In genomic region chr5:146451592-146452254, GRCm38 (mm10) we compare ENCODE assay signal across 27 mouse cellular contexts. TPM values are rescaled to one million over a fixed set of nuclear protein-coding genes. Genes with fewer than 3 reads are reported as not detected.
DNase-seq lines count a peak whose midpoint lies in the region; ATAC-seq and TF ChIP-seq lines count a peak whose summit lies in the region.
"Had no signal": no experiment of that assay in that cellular context is flagged by ENCODE, and none has a peak within 500 bp of the region (broad histone marks: within the 10 kb centered on the region; RNA-seq: fewer than 3 reads in every experiment).

No protein-coding gene starts in this region.

- no peak overlapping the region; the same call in 1 of the 2 replicates for H3K27ac ChIP-seq in kidney, adult 2 months (ENCODE audit: insufficient read depth, low read depth, low read length)
- no peak overlapping the region for H3K27ac ChIP-seq in kidney, embryonic 16.5 days (ENCODE audit: low read length)
- H3K27ac ChIP-seq in kidney, postnatal 0 days = no peak overlapping the region
- H3K27ac ChIP-seq in forebrain, embryonic 11.5 days (ENCODE audit: low read depth, low read length) = no peak overlapping the region
- H3K27ac ChIP-seq: forebrain, embryonic 12.5 days; heart, embryonic 10.5 days; hindbrain, embryonic 12.5 days had no signal

- no peaks in the 10 kb centered on the region for H3K36me3 ChIP-seq in kidney, adult 2 months (ENCODE audit: control insufficient read depth, insufficient read depth, low read length)
- H3K36me3 ChIP-seq in kidney, embryonic 16.5 days (ENCODE audit: insufficient read depth, low read length) = peaks cover 5% of the 10 kb centered on the region; the same call in 1 of the 2 replicates
- no peaks in the 10 kb centered on the region for H3K36me3 ChIP-seq in kidney, postnatal 0 days (ENCODE audit: insufficient read depth, low read length)
- H3K36me3 ChIP-seq in forebrain, embryonic 11.5 days (ENCODE audit: control insufficient read depth, insufficient read depth, low read length) = no peaks in the 10 kb centered on the region
- H3K36me3 ChIP-seq: heart, embryonic 10.5 days had no signal

- no peak overlapping the region; the same call in 1 of the 2 replicates for H3K4me2 ChIP-seq in kidney, embryonic 16.5 days (replicated peaks; ENCODE audit: low read depth, low read length)
- H3K4me2 ChIP-seq in kidney, postnatal 0 days (ENCODE audit: low read length) = no peak overlapping the region
- no peak overlapping the region for H3K4me2 ChIP-seq in forebrain, embryonic 11.5 days (ENCODE audit: low read depth, low read length, severe bottlenecking)
- H3K4me2 ChIP-seq: forebrain, embryonic 12.5 days; hindbrain, embryonic 12.5 days had no signal

- H3K9me3 ChIP-seq in kidney, embryonic 16.5 days (ENCODE audit: low read length) = no peaks in the 10 kb centered on the region
- no peaks in the 10 kb centered on the region for H3K9me3 ChIP-seq in kidney, postnatal 0 days (replicated peaks; ENCODE audit: low read length)
- H3K9me3 ChIP-seq in forebrain, embryonic 11.5 days (ENCODE audit: control insufficient read depth, low read length) = no peaks in the 10 kb centered on the region
- H3K9me3 ChIP-seq: forebrain, embryonic 12.5 days; heart, embryonic 10.5 days; hindbrain, embryonic 12.5 days had no signal

- peak; percentile 81 for ATAC-seq in kidney, embryonic 16.5 days (ENCODE audit: low FRiP score, low TSS enrichment)
- peak; percentile 68; the same call in 1 of the 2 replicates for ATAC-seq in kidney, postnatal 0 days (replicated peaks; ENCODE audit: low FRiP score, low read depth)
- no peak for ATAC-seq in megakaryocyte, adult 5-6 weeks (ENCODE audit: poor library complexity, severe bottlenecking)
- ATAC-seq in forebrain, embryonic 11.5 days (replicated peaks; ENCODE audit: low FRiP score) = no peak
- ATAC-seq: forebrain, embryonic 16.5 days; hindbrain, embryonic 16.5 days had no signal

- no peak overlapping the region for H3K9ac ChIP-seq in kidney, embryonic 16.5 days (replicated peaks; ENCODE audit: low read length)
- no peak overlapping the region for H3K9ac ChIP-seq in kidney, postnatal 0 days (ENCODE audit: low read depth, low read length)
- H3K9ac ChIP-seq in forebrain, embryonic 11.5 days (ENCODE audit: low read length) = no peak overlapping the region
- H3K9ac ChIP-seq: forebrain, embryonic 12.5 days; hindbrain, embryonic 12.5 days had no signal

- peak; percentile 33 for DNase-seq in kidney, adult 2 months
- DNase-seq in kidney, adult 11 months = no peak
- DNase-seq in kidney, postnatal 14 days = no peak
- DNase-seq in kidney, postnatal 0 days (ENCODE audit: low spot score) = peak; percentile 11
- DNase-seq in forebrain, embryonic 11.5 days (ENCODE audit: low spot score) = no peak
- DNase-seq: adrenal gland, adult 8-10 months; adrenal gland, postnatal 36 days; cerebellum, adult 11-12 months; cerebellum, adult 9-10 months; cerebellum, postnatal 25 days; gastrocnemius, postnatal 10 days; heart, adult 18-20 months; heart, postnatal 10 days; heart, postnatal 4 days had no signal

- TF ChIP-seq POLR2A in kidney, adult 2 months (IDR thresholded peaks at IDR 0.05; ENCODE audit: low read depth, low read length) = no peak

- no peaks in the 10 kb centered on the region for H3K27me3 ChIP-seq in kidney, adult 2 months (replicated peaks; ENCODE audit: control insufficient read depth, insufficient read depth, low read length)
- H3K27me3 ChIP-seq in kidney, embryonic 16.5 days (ENCODE audit: insufficient read depth, low read length) = no peaks in the 10 kb centered on the region
- H3K27me3 ChIP-seq in kidney, postnatal 0 days (ENCODE audit: insufficient read depth, low read length) = no peaks in the 10 kb centered on the region
- H3K27me3 ChIP-seq in forebrain, embryonic 11.5 days (ENCODE audit: control insufficient read depth, insufficient read depth, low read length) = no peaks in the 10 kb centered on the region
- H3K27me3 ChIP-seq: forebrain, embryonic 12.5 days; hindbrain, embryonic 12.5 days had no signal

- no peak overlapping the region for H3K4me3 ChIP-seq in kidney, adult 2 months (ENCODE audit: insufficient read depth, low read depth, low read length)
- H3K4me3 ChIP-seq in kidney, embryonic 16.5 days (ENCODE audit: low read length) = no peak overlapping the region
- no peak overlapping the region for H3K4me3 ChIP-seq in kidney, postnatal 0 days (replicated peaks; ENCODE audit: low read depth, low read length)
- no peak overlapping the region for H3K4me3 ChIP-seq in forebrain, embryonic 11.5 days (ENCODE audit: low read depth, low read length)
- H3K4me3 ChIP-seq: forebrain, embryonic 12.5 days; heart, embryonic 10.5 days; hindbrain, embryonic 12.5 days had no signal

- 33% methylated on average over 11 of the region's 11 CpGs for WGBS in kidney, adult 2 months
- WGBS in kidney, embryonic 16.5 days = 33% methylated on average over 11 of the region's 11 CpGs
- 40% methylated on average over 11 of the region's 11 CpGs for WGBS in kidney, postnatal 0 days
- WGBS in forebrain, embryonic 11.5 days = 83% methylated on average over 11 of the region's 11 CpGs

- no peak for TF ChIP-seq CTCF in kidney, adult 2 months (conservative IDR thresholded peaks at IDR 0.05; ENCODE audit: insufficient read depth, insufficient read length, low read depth, low read length)
- TF ChIP-seq CTCF in kidney, postnatal 0 days (IDR thresholded peaks at IDR 0.05; ENCODE audit: low read depth) = no peak

- H3K4me1 ChIP-seq in kidney, adult 2 months (ENCODE audit: control insufficient read depth, insufficient read depth, low read length) = no peaks in the 10 kb centered on the region
- 0 out of 2 replicates have a peak, but pooled peaks cover 4% of the 10 kb centered on the region for H3K4me1 ChIP-seq in kidney, embryonic 16.5 days (ENCODE audit: insufficient read depth, low read length)
- H3K4me1 ChIP-seq in kidney, postnatal 0 days (replicated peaks; ENCODE audit: insufficient read depth, low read length) = no peaks in the 10 kb centered on the region
- H3K4me1 ChIP-seq in forebrain, embryonic 11.5 days (replicated peaks; ENCODE audit: control insufficient read depth, insufficient read depth, low read length) = no peaks in the 10 kb centered on the region
- H3K4me1 ChIP-seq: forebrain, embryonic 12.5 days; heart, embryonic 10.5 days; hindbrain, embryonic 12.5 days had no signal

RNA-seq across cellular contexts. Expression of gene Gm6408, which starts 30.0 kb away (rescaled TPM):
- not detected in 2 replicates for polyA plus RNA-seq in kidney, adult 2 months (2012; rRNA removed)
- not detected in 2 replicates for polyA plus RNA-seq in kidney, embryonic 16.5 days (2015; fragmentation: Nextera tagmentation; extraction: Ambion mirVana)
- not detected in 2 replicates for polyA plus RNA-seq in kidney, postnatal 0 days (2015; fragmentation: Nextera tagmentation; extraction: Ambion mirVana)
- not detected in 2 replicates for total RNA-seq in megakaryocyte, adult 5-6 weeks (2015)
- not detected in 2 replicates for total RNA-seq in megakaryocyte, adult 5-6 weeks (2017)
- not detected in 2 replicates for polyA plus RNA-seq in forebrain, embryonic 11.5 days (2014; fragmentation: Nextera tagmentation; extraction: Ambion mirVana)
- total RNA-seq: adrenal gland, adult 8-10 months; adrenal gland, postnatal 36 days; CH12.LX; gastrocnemius, postnatal 10 days; gastrocnemius, postnatal 4 days; heart, adult 18-20 months; heart, postnatal 10 days; heart, postnatal 4 days had no signal
- polyA plus RNA-seq: embryonic facial prominence, embryonic 11.5 days; forebrain, embryonic 12.5 days; forebrain, embryonic 16.5 days; heart, embryonic 10.5 days; heart, embryonic 14.5 days; hindbrain, embryonic 12.5 days; hindbrain, embryonic 16.5 days had no signal

RNA-seq across cellular contexts. Expression of gene Gm6370, which starts 39.4 kb away (rescaled TPM):
- polyA plus RNA-seq in kidney, adult 2 months (2012; rRNA removed) = not detected in 2 replicates
- not detected in 2 replicates for polyA plus RNA-seq in kidney, embryonic 16.5 days (2015; fragmentation: Nextera tagmentation; extraction: Ambion mirVana)
- not detected in 2 replicates for polyA plus RNA-seq in kidney, postnatal 0 days (2015; fragmentation: Nextera tagmentation; extraction: Ambion mirVana)
- total RNA-seq in megakaryocyte, adult 5-6 weeks (2015) = not detected in 2 replicates
- total RNA-seq in megakaryocyte, adult 5-6 weeks (2017) = not detected in 2 replicates
- polyA plus RNA-seq in forebrain, embryonic 11.5 days (2014; fragmentation: Nextera tagmentation; extraction: Ambion mirVana) = not detected in 2 replicates
- total RNA-seq: adrenal gland, adult 8-10 months; adrenal gland, postnatal 36 days; CH12.LX; gastrocnemius, postnatal 10 days; gastrocnemius, postnatal 4 days; heart, adult 18-20 months; heart, postnatal 10 days; heart, postnatal 4 days had no signal
- polyA plus RNA-seq: cortical plate, adult 2 months; embryonic facial prominence, embryonic 11.5 days; forebrain, embryonic 12.5 days; forebrain, embryonic 16.5 days; frontal cortex, adult 2 months; heart, embryonic 10.5 days; heart, embryonic 14.5 days; hindbrain, embryonic 12.5 days; hindbrain, embryonic 16.5 days had no signal

RNA-seq across cellular contexts. Expression of gene 4930449I24Rik, which starts 50.5 kb away (rescaled TPM):
- not detected in 2 replicates for polyA plus RNA-seq in kidney, adult 2 months (2012; rRNA removed)
- not detected in 2 replicates for polyA plus RNA-seq in kidney, embryonic 16.5 days (2015; fragmentation: Nextera tagmentation; extraction: Ambion mirVana)
- not detected in 2 replicates for polyA plus RNA-seq in kidney, postnatal 0 days (2015; fragmentation: Nextera tagmentation; extraction: Ambion mirVana)
- total RNA-seq in megakaryocyte, adult 5-6 weeks (2015) = not detected in 2 replicates
- total RNA-seq in megakaryocyte, adult 5-6 weeks (2017) = not detected in 2 replicates
- not detected in 2 replicates for polyA plus RNA-seq in forebrain, embryonic 11.5 days (2014; fragmentation: Nextera tagmentation; extraction: Ambion mirVana)
- total RNA-seq: adrenal gland, adult 8-10 months; adrenal gland, postnatal 36 days; CH12.LX; gastrocnemius, postnatal 10 days; gastrocnemius, postnatal 4 days; heart, adult 18-20 months; heart, postnatal 10 days; heart, postnatal 4 days had no signal
- polyA plus RNA-seq: cortical plate, adult 2 months; embryonic facial prominence, embryonic 11.5 days; forebrain, embryonic 12.5 days; forebrain, embryonic 16.5 days; frontal cortex, adult 2 months; heart, embryonic 10.5 days; heart, embryonic 14.5 days; hindbrain, embryonic 12.5 days; hindbrain, embryonic 16.5 days had no signal

Comparison
In these comparisons a context has a peak if more than half of its experiments do, and no peak if none do; other contexts are left out.
1. DNase-seq: peak in kidney, adult 2 months (single experiment) and kidney, postnatal 0 days (single experiment); none in kidney, adult 11 months (single experiment), kidney, postnatal 14 days (single experiment) and forebrain, embryonic 11.5 days (single experiment).
2. ATAC-seq: peak in kidney, embryonic 16.5 days (single experiment) and kidney, postnatal 0 days (single experiment); none in megakaryocyte, adult 5-6 weeks (single experiment) and forebrain, embryonic 11.5 days (single experiment).